ENCODE assay signal across 18 mouse cellular contexts in genomic region chr14:25861771-25862530, GRCm38 (mm10). TPM values are rescaled to one million over a fixed set of nuclear protein-coding genes. Genes with fewer than 3 reads are reported as not detected.
DNase-seq lines count a peak whose midpoint lies in the region; ATAC-seq and TF ChIP-seq lines count a peak whose summit lies in the region.
"Had no signal": no experiment of that assay in that cellular context is flagged by ENCODE, and none has a peak within 500 bp of the region (broad histone marks: within the 10 kb centered on the region; RNA-seq: fewer than 3 reads in every experiment).

No protein-coding gene starts in this region.

- TF ChIP-seq RAD21 in MEL (IDR thresholded peaks at IDR 0.05; ENCODE audit: low read depth, low read length), result no peak

- DNase-seq in 416B (ENCODE audit: low read depth), result peak; percentile 91
- DNase-seq in MEL (ENCODE audit: low read depth, low spot score), result peak; percentile 83
- no peak for DNase-seq in midbrain, embryonic 11.5 days (ENCODE audit: low spot score, missing footprints)
- no peak for DNase-seq in adrenal gland, postnatal 10 days
- no peak for DNase-seq in heart, adult 8-10 months (ENCODE audit: low spot score)
- DNase-seq: adrenal gland, postnatal 36 days; cerebellum, postnatal 36 days; gastrocnemius, postnatal 10 days; lung, embryonic 14.5 days; thymus, postnatal 36 days had no signal

- H3K79me2 ChIP-seq in MEL (ENCODE audit: control insufficient read depth, insufficient read depth, low read length, poor library complexity), result no peaks in the 10 kb centered on the region
- peaks cover 90% of the 10 kb centered on the region for H3K79me2 ChIP-seq in macrophage (ENCODE audit: inconsistent target)

- no peaks in the 10 kb centered on the region for H3K9me3 ChIP-seq in MEL (replicated peaks; ENCODE audit: insufficient read depth, low read length)
- H3K9me3 ChIP-seq in midbrain, embryonic 11.5 days (ENCODE audit: control insufficient read depth, low read length), result no peaks in the 10 kb centered on the region
- no peaks in the 10 kb centered on the region for H3K9me3 ChIP-seq in forebrain, embryonic 12.5 days

- WGBS in macrophage (ENCODE audit: missing documents), result 12% methylated on average over 12 of the region's 13 CpGs
- WGBS in midbrain, embryonic 11.5 days, result 92% methylated on average over 13 of the region's 13 CpGs
- 90% methylated on average over 13 of the region's 13 CpGs for WGBS in forebrain, embryonic 12.5 days

- H3K36me3 ChIP-seq in MEL (ENCODE audit: control insufficient read depth in 1 of 2, insufficient read depth in 2 of 2, low read length in 2 of 2), result peaks cover 0 to 28% of the 10 kb centered on the region in 2 experiments; a peak in 2 of 4 replicates
- H3K36me3 ChIP-seq in macrophage (ENCODE audit: inconsistent target), result no peaks in the 10 kb centered on the region
- no peaks in the 10 kb centered on the region for H3K36me3 ChIP-seq in midbrain, embryonic 11.5 days (ENCODE audit: control insufficient read depth, insufficient read depth, low read length)
- H3K36me3 ChIP-seq in forebrain, embryonic 12.5 days (replicated peaks), result no peaks in the 10 kb centered on the region

- peak overlapping the region; percentile 34 for H3K9ac ChIP-seq in MEL (ENCODE audit: control insufficient read depth, low read depth, low read length, poor library complexity, severe bottlenecking)
- H3K9ac ChIP-seq in midbrain, embryonic 11.5 days (ENCODE audit: low read length), result no peak overlapping the region
- no peak overlapping the region for H3K9ac ChIP-seq in forebrain, embryonic 12.5 days
- H3K9ac ChIP-seq: lung, embryonic 14.5 days had no signal

- H3K27me3 ChIP-seq in MEL (ENCODE audit: control insufficient read depth in 1 of 2, insufficient read depth in 2 of 2, low read length in 2 of 2), result no peaks in the 10 kb centered on the region
- H3K27me3 ChIP-seq in midbrain, embryonic 11.5 days (ENCODE audit: control insufficient read depth, insufficient read depth, low read length), result no peaks in the 10 kb centered on the region
- no peaks in the 10 kb centered on the region for H3K27me3 ChIP-seq in forebrain, embryonic 12.5 days

- no peak for TF ChIP-seq CTCF in MEL (IDR thresholded peaks at IDR 0.05 in 2 of 3, conservative IDR thresholded peaks at IDR 0.05 in 1 of 3; ENCODE audit: control insufficient read depth in 1 of 3, insufficient read depth in 1 of 3, low read depth in 2 of 3, low read length in 3 of 3, poor library complexity in 1 of 3, severe bottlenecking in 1 of 3)

- H3K4me2 ChIP-seq in midbrain, embryonic 11.5 days, result no peak overlapping the region
- no peak overlapping the region for H3K4me2 ChIP-seq in forebrain, embryonic 12.5 days
- H3K4me2 ChIP-seq: lung, embryonic 14.5 days had no signal

- H3K4me1 ChIP-seq in MEL (ENCODE audit: control insufficient read depth in 1 of 2, insufficient read depth in 2 of 2, low read length in 2 of 2), result peaks cover 15 to 36% of the 10 kb centered on the region in 2 experiments
- H3K4me1 ChIP-seq in midbrain, embryonic 11.5 days (ENCODE audit: control insufficient read depth, insufficient read depth, low read length), result no peaks in the 10 kb centered on the region
- H3K4me1 ChIP-seq in forebrain, embryonic 12.5 days, result no peaks in the 10 kb centered on the region

- peak overlapping the region; percentile 20 to 48; a peak in 3 of 4 replicates for H3K4me3 ChIP-seq in MEL (ENCODE audit: control insufficient read depth in 1 of 2, insufficient read depth in 1 of 2, low read depth in 2 of 2, low read length in 2 of 2)
- H3K4me3 ChIP-seq in macrophage (ENCODE audit: inconsistent target), result no peak overlapping the region
- H3K4me3 ChIP-seq in midbrain, embryonic 11.5 days (ENCODE audit: low read depth, low read length), result no peak overlapping the region
- H3K4me3 ChIP-seq in forebrain, embryonic 12.5 days (replicated peaks), result no peak overlapping the region
- H3K4me3 ChIP-seq: erythroblast, embryonic 14.5 days had no signal

- TF ChIP-seq EP300 in MEL (IDR thresholded peaks at IDR 0.05; ENCODE audit: low read depth in 1 of 2, low read length in 2 of 2), result peak; percentile 69 to 84

- TF ChIP-seq POLR2A in MEL (IDR thresholded peaks at IDR 0.05; ENCODE audit: control insufficient read depth in 1 of 2, insufficient read depth in 1 of 2, low read depth in 1 of 2, low read length in 2 of 2, poor library complexity in 1 of 2), result no peak

- H3K27ac ChIP-seq in MEL (ENCODE audit: control insufficient read depth, low read depth, low read length) (peak overlapping the region; percentile 78), macrophage (peak overlapping the region; percentile 78)
- no peak overlapping the region for H3K27ac ChIP-seq in midbrain, embryonic 11.5 days (ENCODE audit: low read depth, low read length)
- no peak overlapping the region for H3K27ac ChIP-seq in forebrain, embryonic 12.5 days
- H3K27ac ChIP-seq: hindbrain, postnatal 0 days; kidney, postnatal 0 days had no signal

- peak; percentile 82 for ATAC-seq in erythroid progenitor cell, adult 5-6 weeks (replicated peaks; ENCODE audit: low FRiP score, poor library complexity, severe bottlenecking)
- no peak for ATAC-seq in midbrain, embryonic 11.5 days (ENCODE audit: low FRiP score)
- no peak for ATAC-seq in forebrain, embryonic 12.5 days (ENCODE audit: low FRiP score)
- ATAC-seq: hindbrain, postnatal 0 days had no signal

TF ChIP-seq in MEL, 35 proteins besides CTCF, POLR2A, EP300 and RAD21 (continues in another document):
- TF ChIP-seq JUND (IDR thresholded peaks at IDR 0.05; ENCODE audit: low read depth, low read length) (no peak), USF2 (IDR thresholded peaks at IDR 0.05; ENCODE audit: borderline replicate concordance in 1 of 2, insufficient read depth in 1 of 2, low read depth in 1 of 2, low read length in 2 of 2) (no peak), MXI1 (IDR thresholded peaks at IDR 0.05; ENCODE audit: low read depth, low read length) (peak; percentile 23; the same call in 1 of the 2 replicates), E2F4 (IDR thresholded peaks at IDR 0.05; ENCODE audit: borderline replicate concordance, low read depth, low read length) (no peak), ZKSCAN1 (IDR thresholded peaks at IDR 0.05; ENCODE audit: low read depth, low read length) (no peak), MAZ (IDR thresholded peaks at IDR 0.05; ENCODE audit: low read depth, low read length) (no peak), TAL1 (IDR thresholded peaks at IDR 0.05; ENCODE audit: low read length) (peak; percentile 80), ZC3H11A (IDR thresholded peaks at IDR 0.05; ENCODE audit: low read depth, low read length) (no peak), CHD2 (IDR thresholded peaks at IDR 0.05; ENCODE audit: low read length) (no peak), MEF2A (IDR thresholded peaks at IDR 0.05; ENCODE audit: extremely low read depth, insufficient replicate concordance, low read depth, low read length, poor library complexity, severe bottlenecking) (no peak), ZMIZ1 (IDR thresholded peaks at IDR 0.05; ENCODE audit: low read depth, low read length) (no peak), POLR2AphosphoS5 (IDR thresholded peaks at IDR 0.05; ENCODE audit: borderline replicate concordance, low read depth, low read length) (no peak), TBP (IDR thresholded peaks at IDR 0.05; ENCODE audit: low read depth, low read length) (no peak), BHLHE40 (IDR thresholded peaks at IDR 0.05; ENCODE audit: borderline replicate concordance, low read depth, low read length) (peak; percentile 96), CHD1 (IDR thresholded peaks at IDR 0.05; ENCODE audit: low read depth, low read length) (no peak), ELF1 (IDR thresholded peaks at IDR 0.05; ENCODE audit: low read depth, low read length) (no peak), MYC (IDR thresholded peaks at IDR 0.05; ENCODE audit: low read depth, low read length) (no peak), NRF1 (IDR thresholded peaks at IDR 0.05; ENCODE audit: insufficient read depth, low read depth, low read length, poor library complexity, severe bottlenecking) (peak; percentile 47; the same call in 1 of the 2 replicates), ETS1 (IDR thresholded peaks at IDR 0.05; ENCODE audit: low read depth, low read length) (peak; percentile 46; the same call in 1 of the 2 replicates), MAFK (IDR thresholded peaks at IDR 0.05; ENCODE audit: borderline replicate concordance, low read depth, low read length) (no peak)

RNA-seq across cellular contexts. Expression of gene Anxa11, which starts 20.0 kb away (rescaled TPM):
- 7.3 and 7.6 TPM in 2 replicates for total RNA-seq in MEL (2012; rRNA removed)
- polyA plus RNA-seq in MEL (2012; ENCODE audit: insufficient read depth in 1 of 2, insufficient read length in 2 of 2, low read depth in 1 of 2, low replicate concordance in 2 of 2, missing spikeins in 1 of 2), result 10 to 100 TPM in 1 of 2 experiments, not detected in 1; 40.5 TPM
- total RNA-seq in erythroid progenitor cell, adult 5-6 weeks (2015; ENCODE audit: low replicate concordance), result 12.3 and 26.0 TPM in 2 replicates
- 2.1 and 5.1 TPM in 2 replicates for total RNA-seq in erythroid progenitor cell, adult 5-6 weeks (2017; ENCODE audit: low replicate concordance)
- 10 to 100 TPM; 26.7 to 84.8 (median 38.4) TPM for total RNA-seq in macrophage (2018; cell fraction: chromatin; rRNA removed)
- total RNA-seq in macrophage (2018; cell fraction: cytosol; rRNA removed), result 10 to 100 TPM; 48.8 to 89.3 (median 64.4) TPM
- 10 to 100 TPM; 34.0 to 69.6 (median 44.3) TPM for total RNA-seq in macrophage (2018; cell fraction: nucleus; rRNA removed)
- 50.5 to 77.1 TPM (median 76.9 TPM) in 3 replicates for polyA plus RNA-seq in macrophage (2018)
- polyA plus RNA-seq in midbrain, embryonic 11.5 days (2014; fragmentation: Nextera tagmentation; extraction: Ambion mirVana), result 3.0 and 4.0 TPM in 2 replicates
- 10 to 100 TPM; 48.8 to 56.2 TPM for total RNA-seq in adrenal gland, postnatal 10 days (2021)
- polyA plus RNA-seq in forebrain, embryonic 12.5 days (2016; fragmentation: Nextera tagmentation; extraction: Ambion mirVana), result 3.2 and 4.6 TPM in 2 replicates
- total RNA-seq in heart, adult 8-10 months (2022), result 10 to 100 TPM; 79.8 to 88.1 (median 84.4) TPM

RNA-seq across cellular contexts. Expression of gene Plac9a, which starts 40.9 kb away (rescaled TPM):
- total RNA-seq in MEL (2012; rRNA removed), result not detected in 2 replicates
- not detected for polyA plus RNA-seq in MEL (2012; ENCODE audit: insufficient read depth in 1 of 2, insufficient read length in 2 of 2, low read depth in 1 of 2, low replicate concordance in 2 of 2, missing spikeins in 1 of 2)
- total RNA-seq in erythroid progenitor cell, adult 5-6 weeks (2015; ENCODE audit: low replicate concordance), result not detected in 2 replicates
- total RNA-seq in erythroid progenitor cell, adult 5-6 weeks (2017; ENCODE audit: low replicate concordance), result not detected in 2 replicates
- not detected for total RNA-seq in macrophage (2018; cell fraction: chromatin; rRNA removed)
- total RNA-seq in macrophage (2018; cell fraction: cytosol; rRNA removed), result not detected
- total RNA-seq in macrophage (2018; cell fraction: nucleus; rRNA removed), result not detected
- not detected in 3 replicates for polyA plus RNA-seq in macrophage (2018)
- polyA plus RNA-seq in midbrain, embryonic 11.5 days (2014; fragmentation: Nextera tagmentation; extraction: Ambion mirVana), result not detected in 2 replicates
- 1 to 10 TPM; 2.6 to 5.2 TPM for total RNA-seq in adrenal gland, postnatal 10 days (2021)
- not detected in 2 replicates for polyA plus RNA-seq in forebrain, embryonic 12.5 days (2016; fragmentation: Nextera tagmentation; extraction: Ambion mirVana)
- total RNA-seq in heart, adult 8-10 months (2022), result 1 to 10 TPM in 3 of 4 experiments, under 1 TPM in 1; 0.88 to 5.5 (median 3.0) TPM
- total RNA-seq: hindbrain, postnatal 0 days; midbrain, postnatal 0 days had no signal
- polyA plus RNA-seq: erythroblast, embryonic 14.5 days; heart, embryonic 14.5 days; midbrain, postnatal 0 days had no signal

Comparison
In these comparisons a context has a peak if more than half of its experiments do, and no peak if none do; other contexts are left out.
1. DNase-seq: peak in 416B (single experiment) and MEL (single experiment); none in midbrain, embryonic 11.5 days (single experiment), adrenal gland, postnatal 10 days (single experiment) and heart, adult 8-10 months (single experiment).
2. H3K27ac ChIP-seq: peak in MEL (single experiment) and macrophage (single experiment); none in midbrain, embryonic 11.5 days (single experiment) and forebrain, embryonic 12.5 days (single experiment).
3. H3K4me3 ChIP-seq: peak in MEL (2 of 2); none in macrophage (single experiment), midbrain, embryonic 11.5 days (single experiment) and forebrain, embryonic 12.5 days (single experiment).